Mouse (Mus musculus): ENCODE measurements around the gene Zdhhc23. TPM values are rescaled to one million over a fixed set of nuclear protein-coding genes. Genes with fewer than 3 reads are reported as not detected.

Zdhhc23 gene
- total RNA-seq, 2 experiments from 2014 or later: 8.2 to 18.2 TPM

Small RNA genes within 50 kb of the gene (microRNA-seq; reads per million reads assigned to microRNA genes)
- gene Mir3470b: not detected

Other genes with a start within 250 kb of the Zdhhc23 start
- gene Drd3, start 225.8 kb downstream of the Zdhhc23 start, total RNA-seq (2021): not detected
- 1 to 10 TPM; 2.0 to 2.5 TPM for gene Ccdc191, start 90.0 kb downstream of the Zdhhc23 start, total RNA-seq (2021)
- 10 to 100 TPM in 1 of 2 experiments, 1 to 10 TPM in 1; 6.7 to 12.5 TPM for gene Qtrt2, start 53.0 kb downstream of the Zdhhc23 start, total RNA-seq (2021)
- gene Gramd1c, start 83.6 kb upstream of the Zdhhc23 start, total RNA-seq (2021): under 1 TPM; 0.25 to 0.26 TPM
- 10 to 100 TPM; 19.1 to 30.1 TPM for gene Atp6v1a, start 159.9 kb upstream of the Zdhhc23 start, total RNA-seq (2021)
- 100 to 1,000 TPM; 183 to 237 TPM for gene Naa50, start 160.0 kb upstream of the Zdhhc23 start, total RNA-seq (2021)
- 10 to 100 TPM; 43.0 to 52.5 TPM for gene Usf3, start 193.5 kb upstream of the Zdhhc23 start, total RNA-seq (2021)

All from gastrocnemius, adult 18-20 months (tissue).